Mouse (Mus musculus): Measurements from ENCODE around the gene Pxdc1. TPM values are rescaled to one million over a fixed set of nuclear protein-coding genes. Genes with fewer than 3 reads are reported as not detected.

Gene Pxdc1
- polyA plus RNA-seq, 1 experiment from 2014 or later = 12.4 TPM

DNA sequence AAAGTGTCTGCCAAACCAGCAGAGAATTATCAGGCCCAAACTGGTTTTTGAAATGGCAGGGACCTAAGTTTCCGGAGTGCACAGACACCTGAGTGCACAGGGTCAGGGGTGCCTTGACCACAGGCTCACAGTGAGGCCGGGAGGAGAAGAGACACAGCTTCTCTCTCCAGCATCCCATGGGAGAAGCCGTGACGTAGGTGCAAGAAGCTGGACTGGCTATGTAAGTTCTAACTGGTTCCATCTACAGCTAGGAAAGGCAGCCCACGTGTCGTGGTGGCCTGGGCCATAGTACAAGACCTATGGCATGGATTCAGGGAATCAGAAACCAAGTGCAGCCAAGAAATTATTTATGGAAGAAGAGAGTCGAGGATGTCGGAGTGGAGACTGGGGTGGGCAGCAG is 6.1 kb downstream of the Pxdc1 start:
- no peak overlapping the region for H3K4me2 ChIP-seq

DNA sequence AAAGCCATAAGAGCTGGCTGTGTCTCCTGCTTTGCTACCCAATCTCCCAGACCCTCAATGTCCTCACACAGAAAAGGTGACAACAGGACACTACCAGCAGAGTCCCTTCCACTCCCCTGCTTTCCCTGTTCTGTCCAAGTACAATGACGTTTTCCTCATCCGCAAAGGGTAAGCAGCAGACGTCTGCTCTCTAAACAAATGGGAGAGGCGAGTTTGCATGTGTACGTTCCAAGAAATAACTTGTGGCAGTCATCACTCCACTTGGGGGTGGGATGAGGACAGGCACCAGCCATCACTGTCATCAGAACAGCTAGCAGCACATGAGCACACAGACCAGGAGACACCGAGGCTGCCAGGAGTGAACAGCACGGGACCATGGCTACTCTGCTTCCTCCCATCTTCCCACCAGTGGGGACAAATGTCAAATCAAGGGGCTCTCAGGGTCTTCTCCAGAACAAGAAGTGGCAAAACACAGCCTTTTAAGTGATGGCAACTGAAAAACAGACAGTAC is 7.0 kb downstream of the Pxdc1 start:
- ATAC-seq (ENCODE audit: low FRiP score, low read depth) = no peak
- no peak overlapping the region for H3K27ac ChIP-seq (replicated peaks)
- no peak overlapping the region for H3K4me3 ChIP-seq
- 76% methylated on average over 7 of the region's 7 CpGs for WGBS
- H3K4me2 ChIP-seq = no peak overlapping the region
- H3K9me3 ChIP-seq = no peaks in the 10 kb centered on the region
- no peak overlapping the region for H3K9ac ChIP-seq
- peaks cover 6% of the 10 kb centered on the region for H3K4me1 ChIP-seq (replicated peaks)
- H3K36me3 ChIP-seq = no peaks in the 10 kb centered on the region
- peaks cover 13% of the 10 kb centered on the region for H3K27me3 ChIP-seq

More for the DNA sequence above, 6.1 kb downstream of the Pxdc1 start:
- Histone ChIP-seq H3K4me3 (no peak overlapping the region), H3K9me3 (no peaks in the 10 kb centered on the region), H3K4me1 (replicated peaks) (peaks cover 15% of the 10 kb centered on the region), H3K9ac (no peak overlapping the region), H3K27me3 (peaks cover 21% of the 10 kb centered on the region), H3K27ac (replicated peaks) (no peak overlapping the region), H3K36me3 (no peaks in the 10 kb centered on the region)
- 88% methylated on average over 8 of the region's 8 CpGs for WGBS
- no peak for ATAC-seq (ENCODE audit: low FRiP score, low read depth)

DNA sequence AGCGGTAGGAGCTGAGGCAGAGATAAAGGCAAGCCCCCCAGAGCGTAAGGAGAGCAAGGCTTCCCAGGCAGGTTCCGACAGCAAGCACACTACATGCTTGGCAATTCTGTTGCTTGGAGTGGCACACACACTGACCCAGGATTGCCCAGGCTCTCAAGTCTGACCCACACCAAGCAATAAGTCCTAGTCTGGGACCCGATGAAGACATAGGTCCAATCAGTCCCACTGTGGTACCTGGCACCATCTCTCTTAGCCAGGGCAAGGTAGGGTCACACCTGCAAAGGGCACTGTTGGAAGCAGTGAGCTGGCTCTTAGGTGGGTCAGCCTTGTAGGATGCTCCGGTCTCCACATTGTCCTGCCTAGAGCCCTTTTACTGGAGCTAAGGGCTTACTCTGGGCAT is 7.8 kb downstream of the Pxdc1 start:
- Histone ChIP-seq H3K4me3 (no peak overlapping the region), H3K4me2 (no peak overlapping the region), H3K36me3 (no peaks in the 10 kb centered on the region), H3K9ac (no peak overlapping the region), H3K4me1 (replicated peaks) (no peaks in the 10 kb centered on the region), H3K27ac (replicated peaks) (no peak overlapping the region), H3K9me3 (no peaks in the 10 kb centered on the region), H3K27me3 (peaks cover 6% of the 10 kb centered on the region)
- no peak for ATAC-seq (ENCODE audit: low FRiP score, low read depth)
- WGBS = 88% methylated on average over 5 of the region's 5 CpGs

DNA sequence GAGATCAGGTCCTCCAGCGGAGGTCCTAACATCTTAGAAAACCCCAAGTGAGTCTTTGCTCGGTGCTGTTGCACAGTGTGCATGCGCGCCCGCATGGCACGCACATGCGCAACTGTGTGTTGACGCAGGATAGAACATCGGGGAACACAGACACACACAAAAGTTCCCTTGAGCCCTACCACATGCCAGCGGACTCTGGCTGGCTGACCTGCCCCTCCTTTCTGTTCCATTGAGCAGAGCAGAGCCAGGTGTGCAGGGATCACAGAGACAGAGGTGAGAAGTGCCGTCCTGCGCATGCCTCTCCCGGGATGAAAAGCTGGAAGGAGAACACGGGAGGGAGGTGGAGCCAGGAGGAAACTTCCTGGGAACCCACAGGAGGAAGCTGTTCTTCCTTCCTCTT is 8.9 kb downstream of the Pxdc1 start:
- Histone ChIP-seq H3K4me2 (no peak overlapping the region), H3K4me1 (replicated peaks) (no peaks in the 10 kb centered on the region), H3K9ac (no peak overlapping the region), H3K9me3 (no peaks in the 10 kb centered on the region), H3K36me3 (no peaks in the 10 kb centered on the region), H3K4me3 (no peak overlapping the region), H3K27me3 (no peaks in the 10 kb centered on the region), H3K27ac (replicated peaks) (no peak overlapping the region)
- 86% methylated on average over 14 of the region's 14 CpGs for WGBS
- ATAC-seq (ENCODE audit: low FRiP score, low read depth) = no peak

DNA sequence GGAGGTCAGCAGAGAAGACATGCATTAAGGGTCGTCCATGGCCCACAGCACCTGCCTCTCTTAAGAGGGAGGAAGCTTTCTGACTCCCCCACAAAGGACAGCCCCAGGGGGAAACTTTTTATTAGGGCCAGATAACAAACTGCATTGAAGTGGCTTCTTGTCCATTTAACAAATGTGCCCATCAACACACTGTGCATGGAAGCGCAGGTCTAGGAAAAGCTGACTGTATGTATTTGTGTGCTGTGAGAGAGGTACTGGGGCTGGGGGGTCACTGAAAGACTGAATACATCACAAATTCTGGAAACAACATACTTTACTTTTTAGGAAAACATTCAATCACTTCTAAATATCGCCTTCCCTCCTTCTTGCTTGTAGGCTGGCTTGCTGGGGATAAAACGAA is 9.4 kb downstream of the Pxdc1 start:
- H3K27me3 ChIP-seq = no peaks in the 10 kb centered on the region
- no peak overlapping the region for H3K27ac ChIP-seq (replicated peaks)
- H3K4me1 ChIP-seq (replicated peaks) = no peaks in the 10 kb centered on the region
- no peak overlapping the region for H3K9ac ChIP-seq
- ATAC-seq (ENCODE audit: low FRiP score, low read depth) = no peak
- no peak overlapping the region for H3K4me2 ChIP-seq
- H3K4me3 ChIP-seq = no peak overlapping the region
- H3K9me3 ChIP-seq = no peaks in the 10 kb centered on the region
- no peaks in the 10 kb centered on the region for H3K36me3 ChIP-seq
- 74% methylated on average over 4 of the region's 4 CpGs for WGBS

DNA sequence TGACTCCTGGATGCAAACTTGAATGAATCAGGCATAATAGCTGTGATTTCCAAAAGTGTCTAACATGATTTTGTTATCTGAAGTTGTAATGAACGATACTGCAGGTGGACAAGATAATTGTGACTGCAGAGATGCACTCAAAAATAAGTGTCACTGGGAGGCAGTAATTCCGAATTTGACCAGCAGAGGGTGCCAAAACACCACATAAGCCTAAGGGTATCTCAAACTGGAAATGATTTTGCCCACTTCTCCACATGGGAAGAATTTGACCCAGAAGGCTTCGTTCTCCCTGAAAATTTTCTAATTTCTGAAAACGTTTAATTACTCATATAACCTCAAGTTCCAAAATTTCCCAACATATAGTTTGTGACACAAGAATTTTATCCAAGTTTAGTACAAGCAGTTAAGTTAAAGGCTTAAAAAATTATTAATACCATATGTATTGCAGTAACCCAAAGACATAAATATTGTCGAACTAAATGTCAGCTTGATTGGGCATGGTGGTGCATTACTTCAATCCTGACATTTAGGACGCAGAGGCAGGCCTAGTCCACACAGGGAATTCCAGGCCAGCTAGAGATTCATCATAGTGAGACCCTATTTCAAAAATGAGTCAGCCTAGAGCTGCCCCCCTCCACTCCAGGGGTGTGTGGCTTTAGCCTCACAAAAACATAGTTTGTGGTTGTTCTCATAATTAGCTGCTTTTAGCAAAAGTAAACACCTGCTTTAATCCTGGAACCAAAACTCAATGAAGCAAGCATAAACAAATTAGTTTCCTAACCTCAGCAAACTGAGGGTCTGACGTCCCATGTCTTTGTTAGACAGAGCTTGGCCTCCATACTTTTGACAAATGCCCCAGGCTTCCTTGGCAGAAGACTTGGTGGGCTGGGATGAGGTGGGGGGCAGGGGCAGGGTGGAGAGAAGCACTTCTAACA is 10.1 kb downstream of the Pxdc1 start:
- WGBS = 28% methylated on average over 7 of the region's 7 CpGs
- Histone ChIP-seq H3K27ac (replicated peaks) (no peak overlapping the region), H3K4me2 (no peak overlapping the region), H3K36me3 (no peaks in the 10 kb centered on the region), H3K9me3 (no peaks in the 10 kb centered on the region), H3K4me1 (replicated peaks) (no peaks in the 10 kb centered on the region), H3K4me3 (no peak overlapping the region), H3K27me3 (no peaks in the 10 kb centered on the region), H3K9ac (no peak overlapping the region)
- ATAC-seq (ENCODE audit: low FRiP score, low read depth) = 0 out of 2 replicates have a peak, but pooled peaks have one; percentile 28

DNA sequence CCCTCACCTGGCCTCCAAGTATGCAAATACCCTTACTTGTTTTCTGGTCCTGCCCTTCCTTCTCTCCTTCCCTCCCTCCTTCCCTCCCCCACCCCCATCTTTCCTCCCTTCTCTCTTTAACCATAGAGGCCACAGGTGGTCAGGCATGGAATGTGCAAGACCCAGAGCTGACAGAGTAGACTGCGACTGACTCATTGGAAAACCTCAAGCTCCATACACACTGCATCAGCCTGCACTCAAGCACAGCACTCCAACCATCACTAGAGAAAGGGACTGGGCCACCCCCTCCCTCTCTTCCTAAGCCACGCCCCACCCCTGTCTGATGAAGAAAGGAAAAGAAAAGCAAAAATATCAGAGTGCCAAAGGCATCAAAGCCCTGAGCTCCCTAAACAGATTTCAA is 12.2 kb downstream of the Pxdc1 start:
- Histone ChIP-seq H3K4me2 (no peak overlapping the region), H3K9ac (no peak overlapping the region), H3K27ac (replicated peaks) (no peak overlapping the region), H3K9me3 (no peaks in the 10 kb centered on the region), H3K36me3 (no peaks in the 10 kb centered on the region), H3K4me1 (replicated peaks) (no peaks in the 10 kb centered on the region), H3K27me3 (no peaks in the 10 kb centered on the region), H3K4me3 (no peak overlapping the region)
- 59% methylated on average over 2 of the region's 2 CpGs for WGBS
- ATAC-seq (ENCODE audit: low FRiP score, low read depth) = no peak

DNA sequence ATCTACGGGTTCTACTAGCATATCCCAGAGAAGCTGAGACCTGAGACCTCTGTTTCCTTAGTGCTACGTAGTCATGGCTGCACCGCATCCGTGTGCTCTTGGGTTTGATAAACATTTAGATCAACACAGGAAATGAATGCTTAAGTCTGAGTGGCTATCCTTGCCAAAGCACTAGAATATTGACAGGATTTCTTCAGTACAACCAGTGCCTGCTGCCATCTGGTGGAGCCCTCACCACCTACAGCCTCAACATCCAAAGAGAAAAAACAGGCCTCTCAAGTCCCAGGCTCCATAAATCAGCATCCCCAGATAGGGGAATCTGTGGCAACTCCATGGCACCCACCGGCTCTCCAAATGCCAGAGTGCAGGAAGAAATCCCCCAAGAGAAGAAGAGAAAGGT is 17.3 kb downstream of the Pxdc1 start:
- Histone ChIP-seq H3K4me3 (no peak overlapping the region), H3K4me1 (replicated peaks) (no peaks in the 10 kb centered on the region), H3K27ac (replicated peaks) (no peak overlapping the region), H3K36me3 (no peaks in the 10 kb centered on the region), H3K4me2 (no peak overlapping the region), H3K27me3 (no peaks in the 10 kb centered on the region), H3K9ac (no peak overlapping the region), H3K9me3 (no peaks in the 10 kb centered on the region)
- peak; percentile 87 for ATAC-seq (ENCODE audit: low FRiP score, low read depth)
- 43% methylated on average over 5 of the region's 5 CpGs for WGBS

DNA sequence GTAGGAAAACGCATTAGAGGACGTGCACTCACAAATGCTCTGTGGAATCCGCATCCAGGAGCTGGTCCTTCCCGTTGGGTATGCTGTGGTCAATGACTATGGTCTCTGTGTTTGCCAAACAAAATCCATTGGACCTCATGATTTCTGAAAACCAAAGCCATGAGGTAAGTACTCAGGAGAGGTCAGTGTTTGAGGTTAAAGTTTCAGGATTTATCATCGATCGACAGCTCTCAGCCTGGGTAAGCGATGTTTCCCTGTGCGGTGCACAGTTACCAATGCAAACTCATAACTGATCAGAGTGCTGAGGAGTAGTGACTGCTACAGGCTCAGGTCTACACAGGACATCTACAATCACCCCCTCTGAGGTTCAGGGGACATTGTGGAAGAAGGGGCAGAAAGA is 23.0 kb downstream of the Pxdc1 start:
- H3K4me2 ChIP-seq = no peak overlapping the region
- H3K9ac ChIP-seq = no peak overlapping the region
- no peak overlapping the region for H3K27ac ChIP-seq (replicated peaks)
- H3K27me3 ChIP-seq = no peaks in the 10 kb centered on the region
- H3K9me3 ChIP-seq = no peaks in the 10 kb centered on the region
- H3K36me3 ChIP-seq = no peaks in the 10 kb centered on the region
- no peaks in the 10 kb centered on the region for H3K4me1 ChIP-seq (replicated peaks)
- H3K4me3 ChIP-seq = no peak overlapping the region
- no peak for ATAC-seq (ENCODE audit: low FRiP score, low read depth)
- 96% methylated on average over 8 of the region's 8 CpGs for WGBS

DNA sequence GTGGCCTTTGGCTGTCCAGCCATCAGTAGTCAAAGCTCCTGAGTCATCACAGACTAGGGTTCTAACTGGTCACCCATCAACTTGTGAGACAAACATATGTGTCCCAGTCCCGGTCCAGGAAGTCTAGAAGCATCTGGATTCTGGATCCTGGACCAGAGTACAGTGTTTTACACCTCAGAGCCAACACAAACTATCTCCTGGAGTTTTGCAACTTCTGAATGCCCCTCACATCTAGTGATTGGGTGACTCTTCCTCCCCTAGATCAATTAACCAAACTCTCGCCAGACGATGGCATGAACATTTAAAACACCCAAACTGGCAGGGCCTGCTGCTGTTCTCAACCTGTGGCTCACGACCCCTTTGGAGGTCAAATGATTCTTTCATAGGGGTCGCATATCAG is 23.5 kb downstream of the Pxdc1 start:
- no peak overlapping the region for H3K27ac ChIP-seq (replicated peaks)
- WGBS = 94% methylated on average over 5 of the region's 5 CpGs

DNA sequence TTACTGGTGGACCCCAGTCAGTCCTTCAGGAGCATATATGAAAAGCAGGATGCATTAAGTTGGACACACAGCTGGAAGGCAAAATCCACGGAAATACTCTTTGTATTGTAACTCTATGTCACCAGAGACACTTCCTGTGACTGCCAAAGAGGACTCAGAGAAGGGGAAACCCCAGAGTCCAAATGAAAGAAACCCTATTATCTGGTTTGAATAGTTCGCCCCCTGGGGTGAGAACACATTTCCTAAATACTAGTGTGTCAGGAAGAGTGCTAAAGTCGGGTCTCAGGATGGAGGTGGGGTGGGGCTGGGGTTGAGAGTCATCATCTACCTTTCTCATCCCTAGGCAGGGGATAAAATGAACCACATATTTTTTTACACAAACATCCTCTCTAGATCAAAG is 25.8 kb downstream of the Pxdc1 start:
- no peak overlapping the region for H3K4me2 ChIP-seq
- H3K27ac ChIP-seq (replicated peaks) = no peak overlapping the region
- no peak overlapping the region for H3K4me3 ChIP-seq
- ATAC-seq (ENCODE audit: low FRiP score, low read depth) = no peak
- no peaks in the 10 kb centered on the region for H3K36me3 ChIP-seq
- no peaks in the 10 kb centered on the region for H3K9me3 ChIP-seq
- H3K27me3 ChIP-seq = no peaks in the 10 kb centered on the region
- no peak overlapping the region for H3K9ac ChIP-seq
- H3K4me1 ChIP-seq (replicated peaks) = no peaks in the 10 kb centered on the region
- 40% methylated on average over 3 of the region's 3 CpGs for WGBS

More for the DNA sequence above, 23.5 kb downstream of the Pxdc1 start:
- Histone ChIP-seq H3K4me1 (replicated peaks) (no peaks in the 10 kb centered on the region), H3K36me3 (no peaks in the 10 kb centered on the region), H3K9me3 (no peaks in the 10 kb centered on the region), H3K9ac (no peak overlapping the region), H3K4me2 (no peak overlapping the region), H3K4me3 (no peak overlapping the region), H3K27me3 (no peaks in the 10 kb centered on the region)
- no peak for ATAC-seq (ENCODE audit: low FRiP score, low read depth)

DNA sequence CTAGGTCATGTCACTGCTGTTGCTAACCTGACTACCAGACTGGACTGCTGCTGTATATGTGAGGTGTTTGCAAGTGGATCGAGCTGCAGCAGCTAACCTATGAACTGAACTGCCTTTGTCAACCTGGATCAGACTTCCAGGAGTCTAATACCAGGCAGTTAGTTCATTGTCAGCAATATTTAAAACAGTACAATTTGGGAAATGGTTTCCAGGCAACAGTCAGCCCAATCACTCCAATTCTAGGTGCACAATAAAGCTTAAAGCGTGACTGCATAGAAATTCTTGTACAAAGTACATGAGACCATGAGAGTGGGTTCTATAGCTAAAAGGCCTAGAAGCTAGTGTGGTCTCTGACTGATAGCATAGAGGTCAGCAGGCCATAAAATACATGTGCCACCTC is 28.9 kb downstream of the Pxdc1 start:
- H3K4me1 ChIP-seq (replicated peaks) = no peaks in the 10 kb centered on the region
- 71% methylated on average over 2 of the region's 2 CpGs for WGBS

More for the DNA sequence above, 28.9 kb downstream of the Pxdc1 start:
- Histone ChIP-seq H3K9ac (no peak overlapping the region), H3K27ac (replicated peaks) (no peak overlapping the region), H3K4me2 (no peak overlapping the region), H3K9me3 (no peaks in the 10 kb centered on the region), H3K4me3 (no peak overlapping the region), H3K36me3 (no peaks in the 10 kb centered on the region), H3K27me3 (no peaks in the 10 kb centered on the region)
- no peak for ATAC-seq (ENCODE audit: low FRiP score, low read depth)

Measured in hindbrain, embryonic 15.5 days (tissue).